Mouse (Mus musculus) kidney, adult 11 months (tissue): ENCODE measurements around the gene Cnnm1.

ENCODE experiments used
- DNase-seq: peaks from one replicate; pipeline ENCODE4 v3.0.0; 2022

Cnnm1 gene

DNA sequence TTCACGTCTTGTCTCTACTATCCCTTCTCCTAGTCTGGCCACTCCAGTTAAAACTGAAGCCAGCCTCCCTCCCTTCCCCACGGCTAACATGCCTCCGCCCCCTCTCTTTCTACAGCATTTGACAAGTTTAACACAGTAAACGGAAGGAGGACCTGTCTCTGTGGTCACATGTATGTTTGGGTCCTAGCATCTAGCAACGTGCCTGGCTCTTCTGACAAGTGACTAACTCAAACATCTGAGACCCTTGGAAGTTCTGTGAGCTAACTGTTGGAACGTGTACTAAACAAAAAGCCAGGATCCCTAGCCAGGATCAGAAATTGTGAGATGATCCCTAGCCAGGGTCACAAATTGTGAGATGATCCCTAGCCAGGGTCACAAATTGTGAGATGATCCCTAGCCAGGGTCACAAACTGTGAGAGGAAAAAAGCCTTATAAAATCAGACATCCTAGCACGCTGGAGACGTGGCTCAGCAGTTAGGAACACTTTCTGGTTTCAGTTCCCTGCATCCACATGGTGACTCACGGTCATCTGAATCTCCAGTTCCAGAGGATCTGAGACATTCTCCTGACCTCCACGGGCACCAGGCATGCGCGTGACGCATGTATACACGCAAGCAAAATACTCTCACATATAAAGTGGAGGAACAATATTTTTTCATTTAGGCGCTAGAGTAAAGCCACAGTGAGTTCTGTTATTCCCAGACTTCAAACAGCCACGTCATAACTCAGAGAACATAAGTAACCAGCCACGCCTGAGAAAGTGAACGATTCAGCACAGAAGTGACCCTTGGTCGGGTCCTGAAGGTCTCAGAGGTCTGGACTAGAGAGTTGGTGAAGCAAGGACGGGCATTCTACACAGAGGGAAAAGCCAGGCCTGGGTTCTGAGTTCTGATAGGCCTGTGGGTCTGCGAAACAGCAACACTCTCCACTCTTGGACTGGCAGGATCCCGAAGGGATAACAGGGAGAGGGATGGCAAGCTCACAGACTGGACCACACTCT is 71.7 kb downstream of the Cnnm1 start:
- peak; percentile 62 for DNase-seq

GRCm38 (mm10) chr19:43513874-43514273 is 73.6 kb downstream of the Cnnm1 start:
- peak; percentile 57 for DNase-seq

DNA sequence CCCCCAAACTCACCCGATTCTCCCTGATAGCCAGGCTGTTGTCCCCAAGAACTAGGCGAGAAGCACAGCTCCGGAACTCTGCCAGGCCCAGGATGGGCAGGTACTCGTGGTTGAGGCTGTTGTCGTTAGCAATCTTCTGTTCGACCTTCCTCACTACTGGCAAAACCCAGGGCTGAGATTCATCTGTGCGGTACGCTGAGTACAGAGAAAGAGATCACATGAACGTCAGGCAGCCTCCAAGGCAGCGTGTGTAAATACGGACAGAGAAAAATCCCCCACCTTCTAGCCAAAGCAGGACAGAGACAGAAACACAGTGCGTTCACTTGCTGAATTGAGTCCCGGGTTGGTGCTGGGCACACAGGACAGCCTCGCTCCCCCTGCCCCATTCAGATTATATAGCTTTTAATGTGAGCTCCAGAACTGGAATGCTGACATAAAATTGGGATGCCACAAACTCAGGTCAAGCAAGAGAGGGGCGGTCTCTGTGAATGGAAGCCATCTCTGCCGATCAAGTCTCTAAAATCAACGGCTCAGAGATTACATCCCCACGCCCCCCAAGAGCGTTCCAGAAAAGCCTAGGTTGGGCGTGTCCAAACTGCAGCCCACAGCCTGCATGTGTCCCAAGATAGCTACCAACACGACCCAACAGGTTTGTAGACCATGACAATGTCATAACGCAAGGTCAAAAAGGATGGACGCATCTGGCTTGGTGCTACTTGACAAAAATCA is 75.6 kb downstream of the Cnnm1 start:
- DNase-seq: no peak

DNA sequence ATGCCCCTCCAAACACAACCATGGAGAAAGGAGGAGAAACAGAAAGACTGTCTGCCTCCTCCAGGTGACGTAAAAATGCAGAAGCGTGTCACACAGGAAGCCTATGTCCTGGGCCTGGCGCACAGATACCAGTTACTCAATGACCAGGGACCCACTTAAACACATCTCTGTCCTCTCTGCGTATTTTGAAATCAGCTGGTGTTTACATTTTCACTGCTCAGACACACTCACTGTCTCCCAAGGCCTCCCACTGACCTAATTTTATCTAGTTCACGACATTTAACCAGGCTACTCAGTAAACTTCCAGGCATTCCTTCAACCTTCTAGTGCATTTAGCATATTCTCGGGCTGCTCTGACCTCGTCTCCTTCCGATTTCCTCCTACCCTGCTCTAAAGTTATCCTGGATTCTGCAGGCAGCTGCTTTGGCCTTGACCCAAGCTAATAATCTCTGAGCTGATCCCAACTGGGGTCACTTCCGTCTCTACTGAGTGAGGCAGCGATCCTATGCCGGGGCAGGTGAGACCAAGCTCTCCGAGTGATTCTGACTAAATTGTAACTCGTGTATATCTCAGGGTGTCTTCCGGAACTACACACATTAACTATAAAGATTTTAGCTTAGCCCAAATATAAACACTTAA is 76.3 kb downstream of the Cnnm1 start:
- no peak for DNase-seq

- DNase-seq: no peak
These were observed 77.1 kb downstream of the Cnnm1 start for GRCm38 (mm10) chr19:43517320-43517719.

- DNase-seq: no peak
These were observed 77.6 kb downstream of the Cnnm1 start for GRCm38 (mm10) chr19:43517808-43518207.

GRCm38 (mm10) chr19:43518261-43518660 is 78.0 kb downstream of the Cnnm1 start:
- no peak for DNase-seq

DNA sequence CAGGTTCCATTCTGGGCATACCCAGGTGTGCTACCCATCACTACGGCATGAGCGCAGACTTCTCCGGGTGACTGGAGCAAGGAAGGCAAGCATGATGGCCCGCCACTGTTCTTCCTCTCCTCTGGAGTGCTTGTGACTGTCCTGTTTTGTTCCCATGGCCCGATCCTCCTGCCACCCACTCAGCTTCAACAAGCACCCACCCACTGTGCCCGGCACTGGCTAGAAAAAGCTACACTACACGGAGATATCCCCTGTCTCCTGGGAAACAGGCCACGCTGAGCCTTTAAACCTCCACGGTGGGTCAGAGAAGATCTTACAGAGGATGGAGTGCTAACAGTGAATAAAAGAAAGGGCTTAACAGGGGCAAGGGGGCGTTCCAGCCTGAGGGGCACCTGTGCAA is 79.0 kb downstream of the Cnnm1 start:
- DNase-seq: no peak

DNA sequence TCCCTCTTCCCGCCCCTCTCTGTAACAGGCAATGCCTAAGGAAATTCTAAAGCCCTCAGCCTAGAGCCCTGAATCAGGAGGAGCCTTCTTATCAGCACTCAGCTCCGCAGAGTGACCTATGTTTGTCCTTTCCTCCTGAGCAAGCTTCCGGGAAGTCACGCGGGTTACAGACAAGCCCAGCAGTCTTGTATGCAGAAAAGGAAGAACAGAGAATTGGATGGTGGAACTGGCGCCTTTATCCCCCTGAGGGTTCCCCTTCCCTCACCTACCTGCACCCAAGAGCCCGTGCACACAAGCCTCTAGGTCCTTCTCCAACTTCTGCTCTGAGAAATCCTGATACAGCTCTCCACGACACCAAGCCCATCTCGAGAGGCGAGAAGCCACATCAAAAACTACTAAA is 80.2 kb downstream of the Cnnm1 start:
- no peak for DNase-seq

DNA sequence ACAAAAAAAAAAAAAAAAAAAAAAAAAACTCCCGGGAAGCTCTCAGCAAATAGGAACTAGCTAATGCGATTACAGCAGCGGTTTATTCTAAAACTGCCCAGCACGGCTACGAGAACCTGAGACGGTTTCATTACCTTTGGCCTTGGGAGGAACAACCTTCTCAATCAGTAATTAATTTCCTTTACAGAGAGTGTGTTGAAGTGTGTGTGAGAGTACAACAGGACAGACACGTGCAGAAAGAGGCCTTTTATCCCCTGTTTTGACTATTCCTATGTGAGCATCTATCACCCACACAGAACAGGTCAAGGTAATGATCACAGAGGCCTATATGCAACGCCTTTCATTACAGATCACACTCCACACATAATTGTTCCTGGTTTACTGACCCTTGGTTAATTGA is 81.1 kb downstream of the Cnnm1 start:
- peak; percentile 36 for DNase-seq

GRCm38 (mm10) chr19:43521996-43522395 is 81.8 kb downstream of the Cnnm1 start:
- DNase-seq: no peak

DNA sequence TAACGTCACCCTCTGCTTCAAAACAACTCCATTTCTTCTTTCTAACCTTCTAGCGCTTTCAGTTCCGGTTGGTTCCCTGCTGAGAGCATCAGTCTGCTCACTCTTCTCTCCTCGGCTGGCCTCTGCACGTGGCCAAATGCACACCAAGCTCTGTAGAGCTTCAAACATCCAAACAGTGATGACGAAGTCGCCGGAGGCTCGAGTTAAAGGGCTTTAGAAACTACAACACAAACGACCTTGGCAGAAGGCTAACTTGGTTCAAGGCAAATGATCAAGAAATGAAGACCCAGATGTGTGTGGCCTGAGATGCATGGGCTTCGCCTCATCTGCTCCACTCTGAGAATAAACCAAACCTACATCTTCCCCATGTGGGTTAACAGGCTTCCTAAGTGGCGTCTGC is 83.3 kb downstream of the Cnnm1 start:
- DNase-seq: peak; percentile 40

- peak; percentile 99 for DNase-seq
These were observed 84.2 kb downstream of the Cnnm1 start, which contains the start of gene Got1 for GRCm38 (mm10) chr19:43524187-43525103. Gene Got1, minus strand, starts transcription at chr19:43524605.

DNA sequence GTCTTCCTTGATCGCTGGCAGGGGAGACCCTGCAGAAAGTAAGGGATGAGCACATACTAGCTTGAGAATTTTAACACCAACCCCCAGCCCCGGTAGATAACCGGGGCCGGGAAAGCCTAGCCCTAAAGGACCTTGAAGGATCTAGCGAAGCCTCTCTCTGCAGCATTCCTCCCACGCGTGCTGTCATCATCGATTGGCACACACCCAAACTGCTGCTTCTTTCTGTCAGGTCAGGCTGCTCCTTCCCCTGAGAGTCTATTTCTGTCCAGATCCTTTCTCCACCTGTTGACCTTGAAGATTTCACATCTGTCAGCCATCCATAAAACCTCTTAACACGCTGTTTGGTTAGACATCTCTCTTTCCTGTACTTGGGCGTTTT is 84.9 kb downstream of the Cnnm1 start:
- DNase-seq: no peak

GRCm38 (mm10) chr19:43525566-43525965 is 85.3 kb downstream of the Cnnm1 start:
- no peak for DNase-seq

- DNase-seq: no peak
These were observed 85.8 kb downstream of the Cnnm1 start for GRCm38 (mm10) chr19:43526025-43526424.

GRCm38 (mm10) chr19:43527131-43527530 is 86.9 kb downstream of the Cnnm1 start:
- peak; percentile 40 for DNase-seq

DNA sequence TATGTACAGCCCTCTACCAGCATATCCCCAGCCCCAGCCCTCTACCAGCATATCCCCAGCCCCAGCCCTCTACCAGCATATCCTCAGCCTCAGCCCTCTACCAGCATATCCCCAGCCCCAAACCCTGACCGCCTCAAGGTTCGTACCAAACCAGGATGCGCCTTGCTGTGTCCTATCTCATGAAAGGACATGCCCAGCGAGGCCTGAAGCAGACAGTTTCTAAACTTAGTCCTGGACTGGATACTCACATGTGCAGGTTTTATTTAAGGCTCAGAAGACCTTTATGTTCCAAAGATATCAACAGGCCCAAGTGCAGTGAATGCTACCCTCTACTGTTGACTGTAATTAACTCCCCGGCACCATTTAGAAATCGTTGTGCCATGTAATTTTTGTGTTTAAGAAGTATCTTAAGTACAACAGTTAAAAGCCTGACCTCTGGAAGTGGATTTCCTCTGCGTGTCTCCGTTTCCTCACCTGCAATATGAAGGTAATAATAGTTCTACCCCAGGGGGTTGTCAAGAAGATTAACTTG is 87.9 kb downstream of the Cnnm1 start:
- no peak for DNase-seq

- DNase-seq: peak; percentile 67
These were observed 90.0 kb downstream of the Cnnm1 start for GRCm38 (mm10) chr19:43530197-43530770.

DNA sequence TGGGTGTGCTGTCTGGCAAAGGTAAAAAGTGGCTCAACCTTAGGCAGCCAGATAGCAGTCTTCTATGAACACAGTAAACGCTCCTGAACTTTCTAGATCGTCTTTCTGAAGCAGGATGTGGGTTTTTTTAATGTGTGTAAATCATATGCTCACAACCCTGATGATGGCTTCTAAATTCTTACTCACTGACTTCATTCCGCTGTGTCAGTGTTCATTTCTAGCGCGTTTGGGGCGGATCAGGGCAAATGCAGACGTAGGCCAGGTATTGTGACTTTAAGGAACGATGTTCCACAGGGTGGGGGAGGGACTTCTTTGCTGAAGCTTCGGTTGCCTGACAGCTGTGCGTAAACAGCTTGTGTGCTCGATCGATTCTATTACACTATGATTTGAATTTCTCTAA is 90.7 kb downstream of the Cnnm1 start:
- DNase-seq: no peak

DNA sequence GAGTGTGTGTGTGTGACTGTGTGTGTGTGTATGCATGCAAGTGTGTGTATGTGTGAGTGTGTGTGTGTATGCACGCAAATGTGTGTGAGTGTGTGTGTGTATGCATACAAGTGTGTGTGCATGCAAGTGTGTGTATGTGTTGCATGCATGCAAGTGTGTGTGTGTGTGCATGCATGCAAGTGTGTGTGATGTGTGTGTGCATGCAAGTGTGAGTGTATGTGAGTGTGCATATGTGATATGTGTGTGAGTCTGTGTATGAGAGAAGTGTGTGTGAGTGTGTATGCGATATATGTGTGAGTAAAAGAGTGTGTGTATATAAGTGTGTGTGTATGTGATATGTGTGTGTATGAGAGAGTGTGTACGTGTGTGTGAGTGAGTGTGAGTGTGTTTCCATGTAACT is 95.1 kb downstream of the Cnnm1 start:
- DNase-seq: no peak
